Mouse (Mus musculus) spleen, embryonic (tissue): ENCODE measurements at regions not wholly inside any gene's neighbourhood (a gene's known extent, or its start where the extent isn't known, plus 50 kb on each side); places are given as distances from the start of the nearest gene placed in this dataset.
"Not testable (repeated sequence)": the region's sequence is repeated elsewhere in the genome, so short reads cannot be mapped to it uniquely, and the experiment has no call there.

ENCODE experiments used
- CTCF ChIA-PET: fragments of 350-600 bp; sonication (Branson Sonifier 250); formaldehyde crosslinking; loops from one replicate; lab custom pipeline; 2022; lab: Charles Lee

DNA sequence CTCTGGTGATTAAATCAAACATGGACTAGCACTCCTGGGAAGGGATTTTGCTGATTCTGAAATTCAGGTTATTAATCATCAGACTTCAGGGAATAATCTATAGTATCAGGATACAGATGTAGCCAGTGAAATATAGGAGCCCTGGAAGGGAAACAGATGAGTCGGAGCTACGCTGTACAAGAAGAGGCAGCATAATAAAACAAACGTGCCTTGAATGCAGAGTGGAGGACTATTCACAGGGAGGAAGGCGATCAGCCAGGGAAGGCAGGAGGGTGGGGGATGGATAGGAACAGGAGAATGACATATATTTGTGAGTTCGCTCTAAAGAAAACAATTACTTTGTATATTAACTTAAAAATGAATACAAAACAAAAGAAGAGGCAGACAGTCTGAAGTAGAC lies 286.6 kb upstream of the Got2 start:
- CTCF ChIA-PET = no interaction called here

DNA sequence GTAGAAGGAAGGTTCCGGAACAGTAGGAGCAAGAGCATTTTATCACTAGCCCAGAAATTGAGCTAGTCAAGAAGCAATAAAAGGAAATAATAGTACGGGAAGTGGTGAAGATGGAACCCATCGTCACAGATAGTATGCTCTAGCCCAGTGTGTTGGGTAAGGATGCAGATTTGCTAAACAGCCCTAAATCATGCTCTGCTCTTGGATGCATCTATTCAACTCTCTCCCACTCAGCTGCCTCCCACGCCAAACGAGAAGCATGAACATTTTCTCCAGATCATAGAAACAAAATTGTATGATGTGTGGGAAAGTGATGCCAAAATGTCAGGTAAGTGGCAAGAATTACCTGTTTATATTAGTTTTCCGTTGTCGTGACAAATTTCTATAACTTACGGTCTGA lies 276.6 kb upstream of the Got2 start:
- CTCF ChIA-PET = no interaction called here

DNA sequence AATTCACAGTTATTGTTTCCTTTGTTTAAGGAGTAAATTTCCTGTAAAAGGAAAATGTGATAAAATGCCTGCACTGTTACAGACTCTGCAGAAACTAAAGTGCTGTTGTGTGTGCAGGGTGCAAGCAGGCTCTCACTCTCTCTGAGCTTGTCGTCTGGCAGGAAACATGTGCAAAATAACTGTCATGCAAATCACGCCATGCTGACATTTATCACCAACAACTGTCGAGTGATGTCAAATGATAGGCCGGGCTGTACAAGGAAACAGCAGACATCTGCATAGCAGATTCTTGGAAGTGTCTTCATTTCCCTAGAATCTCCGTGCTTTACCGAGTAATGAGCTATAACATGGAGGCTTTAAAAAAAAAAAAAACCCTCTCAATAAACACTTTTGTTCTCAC lies 271.6 kb upstream of the Got2 start:
- CTCF ChIA-PET = no interaction called here

DNA sequence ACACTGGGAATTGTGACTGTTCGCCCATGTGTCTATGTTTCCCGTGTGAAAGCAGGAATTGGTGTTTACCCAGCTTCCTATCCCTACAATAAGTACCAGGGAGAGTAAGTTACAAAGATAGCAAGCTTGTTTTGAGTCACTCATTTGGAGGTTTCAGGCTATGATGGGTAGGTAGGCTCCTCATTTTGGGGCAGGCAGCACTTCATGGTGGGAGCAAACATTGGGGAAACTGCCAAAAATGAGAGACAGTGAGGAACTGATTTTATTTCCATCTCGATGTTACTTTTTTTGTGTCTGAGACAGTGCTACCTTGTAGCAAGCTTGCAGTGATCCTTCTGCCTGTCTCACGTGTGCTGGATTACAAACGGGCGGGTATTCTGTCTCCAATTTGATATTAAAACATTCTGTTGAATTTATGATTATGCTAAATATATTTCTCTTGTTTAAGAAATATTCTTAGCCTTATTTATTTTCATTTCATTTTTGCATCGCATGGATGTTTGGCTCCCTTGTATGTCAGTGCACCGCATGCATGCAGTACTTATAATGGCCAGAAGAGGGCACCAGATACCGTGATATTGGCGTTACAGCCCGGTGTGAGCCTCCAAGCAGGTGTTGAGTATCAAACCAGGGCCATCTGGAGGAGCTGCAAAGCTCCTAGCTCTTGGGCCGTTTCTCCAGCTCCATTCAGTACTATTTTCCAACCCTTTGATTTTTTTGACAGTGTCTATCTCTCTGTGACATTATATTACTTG lies 264.3 kb upstream of the Got2 start:
- CTCF ChIA-PET = no interaction called here

DNA sequence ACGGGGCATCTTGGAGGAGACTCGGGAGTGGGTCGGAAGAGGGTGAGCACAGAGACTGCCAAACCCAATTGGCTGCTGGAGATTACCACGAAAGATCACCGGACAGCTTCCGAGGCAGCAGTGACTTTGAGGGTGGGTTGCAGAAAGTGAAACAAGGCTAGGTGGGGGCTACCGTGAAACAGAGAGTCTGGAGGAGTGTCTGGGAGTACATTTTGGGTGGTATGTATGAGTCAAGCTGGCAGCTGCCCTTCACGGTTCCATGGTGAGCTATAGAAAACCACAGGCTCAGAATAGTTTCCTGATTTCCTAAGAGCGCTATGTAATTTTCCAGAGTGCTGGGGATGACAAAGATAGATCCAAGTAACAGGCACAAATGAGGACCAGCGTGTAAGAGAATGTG lies 263.7 kb upstream of the Got2 start:
- CTCF ChIA-PET = no interaction called here

DNA sequence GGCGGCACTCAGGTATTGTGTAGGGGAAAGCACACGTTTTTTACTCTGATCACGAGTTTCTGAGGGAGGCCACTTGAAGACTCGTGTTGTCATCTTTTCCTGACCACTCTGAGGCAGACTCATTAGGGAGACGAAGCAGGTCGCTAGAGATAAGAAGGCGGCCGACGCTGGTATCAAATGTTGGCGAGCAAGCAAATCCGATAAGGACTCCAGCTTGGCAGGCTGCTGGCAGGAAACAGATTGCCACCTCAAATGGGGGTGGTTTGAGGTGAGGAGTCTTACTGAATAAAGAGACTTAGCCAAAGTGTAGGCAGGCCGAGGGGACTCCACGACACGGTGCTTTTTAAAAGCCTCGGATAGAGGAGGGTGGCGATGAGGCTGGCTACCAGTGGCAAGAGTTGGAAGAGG lies 262.7 kb upstream of the Got2 start:
- CTCF ChIA-PET = no interaction called here

DNA sequence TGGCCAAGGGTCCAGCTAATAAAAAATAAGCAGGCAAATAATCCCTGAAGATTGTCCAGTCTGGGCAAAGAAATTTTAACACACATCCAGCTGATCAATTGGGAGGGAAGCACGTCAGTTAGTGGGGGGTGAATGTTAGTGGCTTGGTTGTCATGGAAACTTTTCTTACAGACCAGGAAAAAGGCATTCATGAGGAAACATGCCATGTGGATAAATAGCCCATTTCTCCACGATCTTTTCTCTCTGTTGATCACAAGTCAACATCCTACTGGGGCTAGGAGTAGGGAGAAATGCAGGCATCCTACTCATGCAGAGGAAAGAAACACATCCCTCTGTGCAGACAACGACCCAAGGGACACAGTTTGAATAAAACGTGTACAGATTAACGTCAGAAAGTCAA lies 243.8 kb upstream of the Got2 start:
- CTCF ChIA-PET = no interaction called here

DNA sequence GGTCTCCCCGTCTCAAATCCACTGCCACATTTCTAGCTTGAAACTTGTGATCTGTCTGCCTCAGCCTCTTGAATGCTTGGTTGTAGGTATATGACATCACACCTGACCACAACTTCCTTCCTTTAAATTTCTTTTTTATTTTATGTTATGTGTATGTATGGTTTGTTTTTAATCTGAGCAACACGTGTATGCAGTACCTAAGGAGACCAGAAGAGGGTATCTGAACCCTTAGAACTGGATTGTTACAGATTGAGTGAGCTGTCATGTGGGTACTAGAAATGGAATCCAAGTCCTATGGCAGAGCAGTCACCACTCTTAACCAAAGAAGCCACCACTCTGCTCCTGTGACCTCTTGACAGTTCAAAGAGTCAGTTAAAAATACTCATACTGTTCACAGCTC lies 240.0 kb upstream of the Got2 start:
- CTCF ChIA-PET = no interaction called here

DNA sequence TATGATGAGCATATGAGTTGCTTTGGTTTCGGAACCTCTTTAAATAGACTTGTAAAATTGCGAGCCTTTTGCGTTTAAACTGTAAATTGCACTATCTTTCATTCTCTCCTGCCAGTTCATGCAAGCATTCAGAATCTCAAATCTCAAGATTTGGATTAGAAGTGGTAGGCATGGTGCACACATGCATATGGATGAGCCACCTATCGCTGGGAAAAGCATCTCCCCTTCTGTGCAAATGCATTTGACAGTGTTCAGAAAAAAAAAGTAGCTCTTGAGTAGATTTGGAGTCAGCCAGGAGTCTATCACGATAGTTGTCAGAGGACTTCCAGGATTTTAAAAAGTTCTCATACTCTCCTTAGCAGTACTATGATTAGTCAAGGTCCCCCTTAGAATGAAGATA lies 212.5 kb upstream of the Got2 start:
- CTCF ChIA-PET = no interaction called here

DNA sequence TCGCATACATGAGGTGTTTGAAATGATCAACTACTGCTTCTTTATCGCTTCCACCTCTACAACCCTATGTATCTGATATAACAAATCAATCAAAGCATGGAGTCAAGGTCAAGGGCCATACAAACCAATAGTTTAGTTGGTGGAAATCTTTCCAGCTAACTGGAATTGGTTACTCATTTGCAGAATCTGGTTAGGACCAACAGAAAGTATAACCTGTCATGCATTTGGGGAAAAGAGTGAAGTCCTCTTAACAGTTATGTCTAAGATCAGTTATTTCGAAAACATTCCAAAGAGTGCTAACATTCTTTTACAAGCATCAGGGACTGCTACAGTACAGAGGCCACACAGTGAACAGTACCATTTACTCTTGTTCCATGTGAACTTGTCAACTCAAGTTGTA lies 204.6 kb upstream of the Got2 start:
- CTCF ChIA-PET = no interaction called here

DNA sequence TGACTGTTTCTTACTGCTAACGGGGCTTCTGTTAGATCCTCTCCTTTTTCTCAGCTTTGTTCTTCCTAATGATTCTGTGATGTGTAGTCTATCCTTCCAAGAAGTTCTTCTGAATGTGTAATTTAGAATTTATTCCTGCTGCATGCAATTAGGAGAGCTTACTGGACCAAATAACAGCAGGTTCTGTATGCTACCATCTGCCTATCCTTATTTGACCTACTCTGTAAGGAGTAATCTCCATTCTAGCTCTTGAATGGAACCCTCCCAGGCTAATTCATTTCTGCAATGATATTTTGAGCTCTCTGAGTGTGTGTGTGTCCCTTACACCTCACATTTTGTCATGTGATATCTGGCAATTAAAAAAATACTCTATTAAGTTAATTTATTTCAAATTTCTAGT lies 201.9 kb upstream of the Got2 start:
- CTCF ChIA-PET = no interaction called here

DNA sequence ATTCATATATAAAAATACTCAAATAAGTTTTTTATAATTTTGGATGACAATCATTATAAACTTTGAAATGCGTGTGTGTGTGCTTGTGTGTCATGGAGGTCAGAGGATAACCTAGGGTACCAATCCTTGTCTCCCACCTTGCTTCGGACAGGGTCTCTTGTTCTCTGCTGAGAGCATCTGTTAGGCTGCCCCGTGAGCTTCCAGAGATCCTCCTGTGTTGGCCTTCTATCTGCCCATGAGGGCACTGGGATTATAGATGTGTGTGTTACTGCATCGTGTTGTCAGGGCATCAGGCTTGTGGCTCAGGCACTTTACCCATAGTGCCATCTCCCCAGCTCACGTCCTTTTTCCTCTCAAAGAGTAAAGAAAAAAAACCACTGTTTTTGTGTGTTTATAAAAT lies 180.0 kb upstream of the Got2 start:
- CTCF ChIA-PET = no interaction called here

DNA sequence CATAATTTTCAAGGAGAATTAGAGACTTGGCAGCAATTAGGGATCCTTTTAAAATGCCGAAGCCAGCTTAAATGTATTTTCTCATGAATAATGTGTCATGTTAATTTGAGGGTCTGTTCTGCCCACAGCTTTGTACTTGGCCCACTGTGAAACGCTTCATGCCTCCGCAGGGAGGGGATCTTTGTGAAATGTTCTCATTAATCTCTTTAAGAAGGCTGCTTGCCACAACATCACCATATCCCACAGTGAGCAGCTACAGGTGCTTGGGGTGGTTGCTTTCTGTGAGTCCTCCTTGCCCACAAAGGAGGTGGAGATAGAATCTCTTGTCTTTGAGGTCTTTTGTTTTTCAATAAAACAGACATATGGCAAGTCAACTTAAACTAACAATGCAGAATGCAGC lies 159.3 kb upstream of the Got2 start:
- CTCF ChIA-PET = no interaction called here

DNA sequence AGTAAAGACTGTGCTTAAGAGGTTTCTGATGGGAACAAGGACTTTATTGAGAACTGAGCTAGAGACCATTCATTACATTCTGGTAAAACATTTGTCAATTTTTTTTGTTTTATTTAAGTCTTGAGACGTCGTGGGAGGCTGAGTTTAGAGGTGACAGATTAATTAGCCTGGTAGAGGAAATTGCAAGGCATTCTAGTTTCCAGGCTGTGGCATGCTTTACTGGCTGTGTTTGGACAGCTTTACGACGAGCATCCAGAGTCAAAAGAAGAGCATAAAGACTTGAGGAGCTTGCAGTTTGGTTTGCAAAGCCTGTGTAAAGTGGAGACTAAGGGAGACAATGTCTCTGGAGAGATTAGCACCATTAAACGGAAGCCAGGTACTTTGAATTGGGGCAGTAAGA lies 154.0 kb upstream of the Got2 start:
- CTCF ChIA-PET = no interaction called here

DNA sequence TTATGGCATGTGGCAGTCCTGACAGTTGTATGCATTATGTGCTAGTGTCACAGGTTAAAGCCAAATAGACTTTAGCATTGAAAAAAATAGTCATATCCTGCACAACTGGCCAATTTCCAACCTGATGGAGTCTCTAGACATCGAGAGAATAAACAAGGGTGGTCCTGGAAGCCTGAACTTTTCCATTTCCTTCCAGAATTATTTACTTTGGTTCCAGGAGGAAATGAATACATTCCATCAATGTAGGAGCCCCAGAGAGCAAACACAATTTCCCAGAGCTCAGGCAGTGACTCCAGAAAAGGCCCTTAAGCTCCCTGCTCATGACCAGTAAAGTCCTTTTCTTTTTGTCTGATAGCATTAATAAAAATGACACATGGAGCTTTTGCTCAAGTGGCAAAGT lies 151.9 kb upstream of the Got2 start:
- CTCF ChIA-PET = no interaction called here

DNA sequence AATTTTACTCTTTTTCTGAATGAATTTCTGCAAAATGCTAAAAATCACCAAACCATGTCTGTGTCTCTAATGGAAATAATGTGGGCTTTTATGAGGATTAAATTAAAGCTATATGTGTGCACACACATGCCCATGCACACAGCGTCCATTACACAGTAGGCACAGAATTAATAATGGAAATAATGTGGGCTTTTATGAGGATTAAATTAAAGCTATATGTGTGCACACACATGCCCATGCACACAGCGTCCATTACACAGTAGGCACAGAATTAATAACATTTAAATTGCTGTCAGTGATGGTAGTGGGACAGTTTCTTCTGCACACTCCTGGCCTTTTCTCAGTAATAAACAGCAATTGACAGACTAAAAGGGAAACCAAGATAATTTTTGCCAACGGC lies 130.4 kb upstream of the Got2 start:
- CTCF ChIA-PET = not testable (repeated sequence)

DNA sequence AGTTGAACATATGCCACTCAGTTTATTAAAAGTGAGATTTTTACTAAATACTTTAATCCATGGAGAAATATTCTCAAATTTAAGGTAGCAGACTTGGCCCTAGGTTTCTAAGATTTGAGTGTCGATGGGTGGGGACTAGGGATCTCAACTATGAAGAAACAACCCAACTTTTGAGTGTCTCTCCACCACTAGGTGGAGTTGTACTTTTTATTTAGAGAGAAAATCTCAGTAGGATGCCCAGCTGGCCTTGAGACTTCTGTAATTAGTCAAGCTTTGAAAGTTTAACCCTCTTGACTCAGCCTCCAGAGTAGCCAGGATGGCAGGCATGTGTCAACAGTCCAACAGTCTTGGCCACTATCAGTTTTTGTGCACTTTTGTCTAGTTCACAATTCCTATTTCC lies 123.7 kb upstream of the Got2 start:
- CTCF ChIA-PET = no interaction called here

DNA sequence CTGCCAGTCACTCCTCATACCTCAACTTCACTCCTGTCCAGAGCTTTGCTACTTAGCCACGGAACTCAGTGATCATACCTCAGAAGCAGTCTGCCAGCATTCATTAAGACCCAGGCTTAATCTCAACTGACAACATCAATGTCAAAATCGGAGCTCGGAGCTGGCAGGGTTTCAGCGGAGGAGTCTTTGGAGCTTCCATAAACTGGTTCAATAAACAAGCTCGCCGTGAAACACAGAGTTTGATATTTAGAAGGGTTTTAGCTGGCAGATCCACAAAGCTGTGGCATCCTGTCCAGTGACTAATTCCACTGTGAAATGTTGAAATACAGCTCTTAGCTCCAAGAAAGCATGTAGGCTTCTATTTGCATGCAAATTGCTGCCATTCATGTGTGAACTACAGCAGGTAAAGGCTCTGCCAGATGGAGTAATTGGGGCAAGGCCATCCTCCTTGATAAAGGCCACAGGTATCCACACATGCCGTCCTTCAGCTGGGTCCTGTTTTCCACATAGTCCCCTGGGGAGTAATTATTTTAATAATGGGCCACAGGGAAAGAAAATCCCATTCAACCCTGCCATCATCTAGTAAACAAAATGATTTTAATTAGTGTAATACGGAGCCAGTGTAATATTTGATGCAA lies 103.6 kb upstream of the Got2 start:
- CTCF ChIA-PET = no interaction called here

DNA sequence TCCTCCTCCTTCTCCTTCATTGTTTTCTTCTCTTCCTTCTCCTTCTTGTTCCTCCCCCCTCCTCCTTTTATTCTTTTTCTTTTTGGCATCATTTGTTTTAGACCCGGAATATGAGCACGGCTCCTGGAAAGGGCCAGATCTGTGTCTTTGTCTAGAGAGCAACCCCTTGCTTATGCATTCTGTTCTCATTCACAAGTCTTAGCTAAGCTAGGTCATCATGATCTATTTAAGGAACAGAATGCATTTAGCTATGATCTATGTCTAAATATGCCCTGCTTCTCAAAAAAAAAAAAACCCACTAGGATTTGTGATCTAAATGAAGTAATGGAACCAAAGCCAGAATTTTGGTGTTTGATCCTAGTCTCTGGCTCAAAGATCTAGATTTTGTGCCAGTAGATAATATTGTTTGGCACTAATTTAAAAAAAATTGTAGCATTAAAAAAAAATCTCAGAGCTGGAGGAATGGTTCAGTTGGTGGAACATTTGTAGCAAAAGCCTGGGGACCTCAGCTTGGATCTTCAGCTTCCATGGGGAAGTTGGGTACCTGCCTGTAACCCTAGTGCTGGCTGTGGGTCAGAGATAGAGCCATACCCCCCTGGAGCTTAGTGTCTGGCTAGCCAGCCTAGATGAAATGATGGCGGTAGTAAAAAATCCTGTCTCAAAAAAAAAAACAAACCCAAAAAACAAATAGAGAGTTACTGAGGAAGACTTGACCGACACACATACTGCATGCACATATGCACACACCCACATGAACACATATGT lies 100.5 kb upstream of the Got2 start:
- CTCF ChIA-PET = no interaction called here

DNA sequence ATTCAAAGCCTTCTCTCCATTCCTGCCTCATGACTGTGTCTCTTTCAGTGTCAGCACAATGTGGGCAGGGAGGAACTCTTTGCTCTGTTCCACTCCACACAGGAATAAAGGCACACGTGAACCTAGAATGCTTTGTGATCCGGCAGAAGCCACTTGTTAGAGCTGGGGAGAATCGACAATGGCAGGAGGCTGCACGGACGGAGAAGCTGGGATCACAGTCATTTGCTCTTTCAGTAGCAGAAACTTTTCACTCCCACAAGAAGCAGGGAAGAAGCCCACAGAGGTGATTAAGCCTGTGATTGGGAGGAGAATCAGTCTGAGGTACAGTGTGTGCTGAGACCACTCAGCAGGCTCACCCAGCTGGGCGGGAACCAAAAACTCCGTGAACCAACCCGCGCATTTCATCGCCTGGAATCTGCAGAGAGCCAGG lies 98.7 kb upstream of the Got2 start:
- CTCF ChIA-PET = no interaction called here

DNA sequence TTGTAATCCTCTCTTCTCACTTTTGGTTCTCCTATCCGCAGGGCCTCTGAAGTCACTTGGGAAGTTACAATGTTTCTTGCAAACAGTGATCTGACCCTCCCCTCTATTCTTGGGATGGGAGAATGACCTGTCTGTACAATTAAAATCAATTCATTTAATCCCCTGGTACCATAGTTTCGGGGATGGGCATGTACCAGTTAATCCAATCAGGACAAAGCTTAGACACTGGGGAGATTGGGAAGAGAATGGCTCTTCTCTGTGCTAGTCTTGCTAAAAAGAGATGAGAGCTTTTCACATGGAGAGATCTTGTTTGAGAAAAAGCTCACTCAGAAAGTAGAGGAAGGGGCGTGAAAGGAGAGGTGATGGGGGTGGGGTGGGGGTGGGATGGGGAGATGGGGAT lies 98.1 kb upstream of the Got2 start:
- CTCF ChIA-PET = no interaction called here

DNA sequence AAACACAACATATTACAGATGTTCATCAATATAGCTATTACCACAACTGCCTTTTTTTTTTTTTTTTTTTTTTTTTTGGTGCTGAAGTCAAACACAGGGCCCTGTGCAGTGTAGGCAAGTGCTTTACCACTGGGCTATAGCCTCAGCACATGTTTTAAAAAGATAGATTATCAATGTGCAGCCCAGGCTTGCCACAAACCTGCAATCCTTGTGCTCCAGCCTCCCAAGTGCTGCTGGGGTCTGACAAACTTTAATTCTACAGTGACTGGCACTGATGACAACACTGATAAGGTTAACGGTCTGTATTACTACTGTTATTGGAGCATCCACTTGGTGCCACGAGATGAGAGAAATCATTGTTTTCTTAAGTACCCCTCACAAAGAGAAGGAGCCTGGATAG lies 95.3 kb upstream of the Got2 start:
- CTCF ChIA-PET = no interaction called here

DNA sequence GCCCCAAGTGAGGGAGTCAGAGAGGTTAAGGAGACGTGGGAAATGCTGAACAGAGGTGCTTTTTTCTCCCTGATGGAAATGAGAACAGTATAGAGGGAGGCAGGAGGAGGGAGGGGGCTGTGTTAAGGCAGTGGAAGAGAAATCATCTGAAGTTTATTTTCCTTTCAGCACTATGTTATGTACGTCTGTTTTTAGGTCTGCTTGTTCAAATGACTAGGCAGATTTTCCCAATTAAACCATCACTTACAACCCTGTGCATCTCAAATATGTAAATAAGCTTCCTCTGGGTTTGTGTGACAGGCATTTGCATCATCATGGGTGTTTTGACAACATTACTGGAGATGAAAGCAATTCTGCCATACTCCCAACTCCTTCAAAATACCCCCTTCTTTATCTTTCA lies 92.1 kb upstream of the Got2 start:
- CTCF ChIA-PET = no interaction called here
